Mouse (Mus musculus) ES-E14 (cell line): Measurements from ENCODE around the gene Kpna1. TPM values are rescaled to one million over a fixed set of nuclear protein-coding genes. Genes with fewer than 3 reads are reported as not detected.

Source experiments
- DNase-seq: peaks from one replicate; pipeline ENCODE4 v3.0.0-alpha.2; 2013; ENCODE audit warnings: low read depth, low spot score
- H3K27ac ChIP-seq: 2 replicates; pipeline ENCODE4 v1.5.1; 2012; ENCODE audit warnings: low read depth, mild to moderate bottlenecking, low read length, moderate library complexity, mixed read lengths; ENCODE audit not compliant: poor library complexity, insufficient read depth, severe bottlenecking
- H3K36me3 ChIP-seq: 2 replicates; pipeline ENCODE4 v1.6.1; 2012; ENCODE audit warnings: mild to moderate bottlenecking, low read length, moderate library complexity, mixed read lengths; ENCODE audit not compliant: control insufficient read depth, poor library complexity, insufficient read depth, severe bottlenecking
- H3K4me1 ChIP-seq, 2 experiments: fragments of 150-350 bp in 1 of 2; sonication (generic) in 1 of 2; 2 replicates each; pipeline ENCODE4 v1.6.1; 2012; ENCODE audit warnings: low read length in 2 of 2, mild to moderate bottlenecking in 1 of 2, mixed read lengths in 1 of 2; ENCODE audit not compliant: control insufficient read depth in 2 of 2, insufficient read depth in 2 of 2, poor library complexity in 1 of 2
- H3K4me3 ChIP-seq, 2 experiments: fragments of 150-350 bp in 1 of 2; sonication (generic) in 1 of 2; 2 replicates each; pipeline ENCODE4 v1.5.1; 2012; ENCODE audit warnings: low read length in 2 of 2, low read depth in 1 of 2, mild to moderate bottlenecking in 1 of 2, mixed read lengths in 1 of 2; ENCODE audit not compliant: insufficient read depth in 1 of 2, poor library complexity in 1 of 2, severe bottlenecking in 1 of 2
- H3K9ac ChIP-seq: 2 replicates; pipeline ENCODE4 v1.6.1; 2012; ENCODE audit warnings: low read depth, mild to moderate bottlenecking, low read length, mixed read lengths; ENCODE audit not compliant: poor library complexity, insufficient read depth, severe bottlenecking
- H3K9me3 ChIP-seq: fragments of 150-350 bp; sonication (generic); 2 replicates; pipeline ENCODE4 v1.6.1; 2012; ENCODE audit warnings: low read depth, mild to moderate bottlenecking, low read length; ENCODE audit not compliant: control insufficient read depth, insufficient read depth
- CHD2 ChIP-seq: IDR thresholded peaks from 2 replicates; pipeline ENCODE4 v1.6.1; 2014; ENCODE audit warnings: mild to moderate bottlenecking, low read depth, low read length, inconsistent platforms
- HCFC1 ChIP-seq: IDR thresholded peaks from 2 replicates; pipeline ENCODE4 v1.6.1; 2012; ENCODE audit warnings: low read length, inconsistent platforms, borderline replicate concordance; ENCODE audit not compliant: insufficient read depth
- MAFK ChIP-seq: IDR thresholded peaks from 2 replicates; pipeline ENCODE4 v1.6.1; 2014; ENCODE audit warnings: mild to moderate bottlenecking, low read depth, low read length, inconsistent platforms; ENCODE audit not compliant: insufficient read depth
- ZC3H11A ChIP-seq: IDR thresholded peaks from 2 replicates; pipeline ENCODE4 v1.6.1; 2012; ENCODE audit warnings: low read depth, mild to moderate bottlenecking, inconsistent platforms, low read length, borderline replicate concordance
- ZNF384 ChIP-seq: IDR thresholded peaks from 2 replicates; pipeline ENCODE4 v1.6.1; 2012; ENCODE audit warnings: low read depth, low read length, inconsistent platforms
- in situ Hi-C, 2 experiments: fragments of 600-800 bp; cut with MboI; formaldehyde crosslinking; loops; one replicate each; pipeline ENCODE4 v1.15.1; 2025; ENCODE audit warnings: low sequenced_read_pairs in 2 of 2, inconsistent platforms in 1 of 2; ENCODE audit not compliant: unreplicated experiment in 2 of 2
- total RNA-seq: library from RNA; depleted of rRNA; stranded (reverse); fragments of 300-350 nt; gene quantifications from 2 replicates; pipeline ENCODE4 v1.2.3, GENCODE M21; 2012

The Kpna1 gene
- total RNA-seq, 1 experiment = 43.0 TPM

DNA sequence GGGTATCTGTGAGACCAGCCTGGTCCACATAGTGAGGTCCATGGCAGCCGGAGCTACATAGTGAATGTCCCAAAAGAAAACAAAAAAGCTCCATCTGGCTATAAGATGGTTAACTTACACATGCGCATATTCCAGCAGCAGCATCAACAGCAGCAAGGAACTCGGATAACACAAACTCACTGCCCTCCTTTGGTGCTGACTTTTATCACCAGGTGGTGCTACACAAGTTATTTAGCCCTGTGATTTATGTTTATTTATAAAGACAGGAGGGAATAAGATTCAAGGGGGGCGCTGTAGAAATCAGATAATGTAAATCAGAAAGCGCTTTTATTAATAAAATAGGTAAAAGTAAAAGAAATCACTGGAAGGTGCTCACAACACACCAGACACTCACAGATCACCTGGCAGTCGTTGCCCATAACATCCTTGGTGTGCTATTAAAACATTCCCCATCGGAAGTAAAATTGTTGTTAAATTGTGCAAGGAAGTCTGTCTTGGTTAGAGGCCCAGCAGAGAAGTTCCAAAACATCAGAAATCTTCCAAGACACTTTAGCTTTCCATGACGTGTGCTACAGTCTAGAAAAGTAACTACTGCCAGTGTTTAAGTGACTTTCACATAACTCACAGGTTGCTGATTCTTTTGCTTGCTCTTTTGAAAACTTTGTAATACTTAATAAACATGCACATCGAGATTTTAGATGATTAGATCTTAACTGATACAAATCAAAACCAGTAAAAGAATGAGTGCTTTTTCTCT, 91.4 kb downstream of the Kpna1 start:
- Histone ChIP-seq H3K4me3 (peak overlapping the region; percentile 92 to 96), H3K9me3 (no peaks in the 10 kb centered on the region), H3K9ac (peak overlapping the region; percentile 52; the same call in 1 of the 2 replicates), H3K27ac (no peak overlapping the region), H3K36me3 (peaks cover 8% of the 10 kb centered on the region), H3K4me1 (peaks cover 0 to 8% of the 10 kb centered on the region in 2 experiments; a peak in 1 of 4 replicates)
- in situ Hi-C loops = no loop called here
- TF ChIP-seq CHD2 = no peak
- TF ChIP-seq HCFC1 = no peak
- no peak for TF ChIP-seq ZC3H11A
- TF ChIP-seq MAFK = no peak
- TF ChIP-seq ZNF384 = no peak
- no peak for DNase-seq

DNA sequence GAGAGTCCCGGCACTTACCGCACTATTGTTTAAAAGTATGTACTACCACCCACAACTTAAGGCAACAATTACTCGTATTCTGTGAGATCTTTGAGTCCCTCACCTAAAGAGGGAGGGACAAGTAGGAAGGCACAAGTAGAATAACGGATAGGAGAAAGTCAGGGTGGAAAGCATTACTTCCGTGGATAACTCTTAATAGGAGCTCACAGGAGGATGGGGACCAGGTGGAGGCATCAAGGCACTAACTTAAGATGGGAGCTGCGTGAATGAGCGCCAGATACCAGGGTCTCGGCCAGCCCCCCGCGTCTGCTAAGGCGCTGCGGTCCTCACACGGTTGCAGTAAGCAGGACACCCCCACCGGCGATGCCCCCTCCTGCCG, 92.5 kb downstream of the Kpna1 start:
- Histone ChIP-seq H3K4me3 (peak overlapping the region; percentile 92 to 96), H3K36me3 (peaks cover 8% of the 10 kb centered on the region), H3K9ac (peak overlapping the region; percentile 91), H3K4me1 (peaks cover 0 to 8% of the 10 kb centered on the region in 2 experiments; a peak in 1 of 4 replicates), H3K9me3 (no peaks in the 10 kb centered on the region), H3K27ac (peak overlapping the region; percentile 97)
- peak; percentile 39 for DNase-seq
- TF ChIP-seq ZNF384 (no peak), HCFC1 (no peak), MAFK (no peak), CHD2 (no peak), ZC3H11A (no peak)
- in situ Hi-C loops = no loop called here

DNA sequence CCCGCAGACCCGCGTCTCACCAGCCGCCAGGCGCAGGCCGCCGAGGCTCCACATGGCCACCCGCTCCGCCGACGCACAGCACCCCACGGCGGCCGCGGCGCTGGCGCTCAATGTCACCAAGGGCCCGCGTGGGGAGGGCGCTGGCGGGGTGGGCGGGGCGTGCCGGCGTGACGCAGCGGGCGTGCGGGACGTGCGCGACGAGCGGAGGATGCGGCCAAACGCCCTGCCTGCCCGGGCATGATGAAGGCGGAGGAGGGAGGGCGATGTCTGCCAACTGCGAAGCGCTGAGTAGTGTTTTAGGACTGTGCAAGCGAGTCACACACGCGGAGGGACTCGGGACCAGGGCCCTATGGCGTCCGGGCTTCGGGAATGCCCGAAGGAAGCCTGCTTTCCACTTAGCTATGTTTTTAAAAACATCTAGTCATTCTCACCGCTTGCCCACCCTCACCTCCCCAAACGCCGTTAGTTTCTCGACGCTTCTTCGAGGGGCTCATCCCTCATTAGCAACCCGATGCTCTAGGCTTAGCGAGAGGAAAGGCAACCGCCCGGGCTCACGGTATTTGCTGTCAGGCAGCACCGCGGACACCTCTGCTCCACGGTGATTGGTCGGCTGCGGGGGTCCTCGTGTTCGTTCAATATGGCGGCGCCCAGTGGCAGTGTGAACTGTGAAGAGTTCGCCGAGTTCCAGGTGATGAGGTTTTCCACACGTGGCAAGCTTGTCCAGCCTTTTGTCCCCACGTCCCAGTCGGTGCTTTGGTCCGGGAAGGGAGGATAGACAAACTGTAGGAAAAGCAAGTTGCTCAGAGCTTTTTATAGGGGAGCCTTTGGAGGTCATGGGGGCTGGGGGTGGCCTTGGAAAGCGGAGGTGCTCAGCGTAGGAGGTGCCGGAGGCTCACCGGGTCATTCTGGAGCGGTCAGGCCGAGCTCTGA, 93.2 kb downstream of the Kpna1 start, which contains the start of the genes Fam162a and Ccdc58:
TSS of gene Fam162a (minus strand) at position 145 of the 930 bp plus-strand sequence.
TSS of gene Ccdc58 (plus strand) at position 236 of the 930 bp plus-strand sequence.
- peak within 1 kb of the TSS; percentile 91 for H3K9ac ChIP-seq
- peaks cover 0 to 8% of the 10 kb centered on the region in 2 experiments; a peak in 1 of 4 replicates for H3K4me1 ChIP-seq
- peak within 1 kb of the TSS; percentile 97 for H3K27ac ChIP-seq
- H3K9me3 ChIP-seq = no peaks in the 10 kb centered on the region
- TF ChIP-seq HCFC1 = peak; percentile 75
- peak; percentile 25; the same call in 1 of the 2 replicates for TF ChIP-seq ZC3H11A
- TF ChIP-seq MAFK = no peak
- TF ChIP-seq ZNF384 = no peak
- no peak for TF ChIP-seq CHD2
- H3K4me3 ChIP-seq = peak within 1 kb of the TSS; percentile 92 to 96
- in situ Hi-C loops = no loop called here
- H3K36me3 ChIP-seq = peaks cover 8% of the 10 kb centered on the region
- DNase-seq = peak; percentile 83

DNA sequence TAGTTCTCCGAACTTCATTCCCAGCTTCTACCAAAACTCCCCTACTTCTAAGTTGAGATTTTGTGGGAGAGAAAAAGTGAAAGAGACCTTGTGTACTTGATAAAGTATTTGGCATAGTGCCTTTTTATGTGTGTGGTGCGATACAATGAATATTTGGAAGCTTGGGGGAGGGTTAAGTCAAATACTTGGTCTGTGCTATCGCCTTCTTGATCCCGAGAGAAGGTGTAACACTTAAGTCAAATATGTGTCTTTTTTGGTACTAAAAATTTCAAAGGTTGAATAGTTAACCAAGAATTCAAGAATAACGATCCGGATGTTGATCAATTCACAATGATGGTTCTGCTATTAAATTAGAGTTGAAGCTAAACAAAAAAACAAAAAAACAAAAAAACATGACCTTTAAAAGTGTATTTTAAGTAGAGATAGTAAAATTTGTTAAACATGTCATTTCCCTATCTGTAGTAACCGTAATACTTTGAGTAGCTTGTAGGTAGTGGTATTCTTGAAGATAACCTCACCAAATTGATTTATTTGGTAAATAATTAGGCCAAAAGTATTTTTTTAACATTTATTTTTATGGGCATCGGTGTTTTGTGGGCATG, 94.0 kb downstream of the Kpna1 start:
- Histone ChIP-seq H3K9me3 (no peaks in the 10 kb centered on the region), H3K4me3 (peak overlapping the region; percentile 92 to 96), H3K9ac (peak overlapping the region; percentile 91), H3K36me3 (peaks cover 8% of the 10 kb centered on the region), H3K27ac (peak overlapping the region; percentile 97; the same call in 1 of the 2 replicates), H3K4me1 (peaks cover 0 to 8% of the 10 kb centered on the region in 2 experiments; a peak in 1 of 4 replicates)
- in situ Hi-C loops = no loop called here
- no peak for DNase-seq
- no peak for TF ChIP-seq MAFK
- TF ChIP-seq ZNF384 = no peak
- no peak for TF ChIP-seq HCFC1
- no peak for TF ChIP-seq CHD2
- no peak for TF ChIP-seq ZC3H11A
